Mouse (Mus musculus) midbrain, postnatal 0 days (tissue): ENCODE data around the gene Cisd3. TPM values are rescaled to one million over a fixed set of nuclear protein-coding genes. Genes with fewer than 3 reads are reported as not detected.
"Not testable (repeated sequence)": the region's sequence is repeated elsewhere in the genome, so short reads cannot be mapped to it uniquely, and the experiment has no call there.

ENCODE experiments used
- ATAC-seq: fragments of 200-750 bp; cut with Nextera tagmentation; 2 replicates; pipeline ENCODE4 v1.8.0; 2017; ENCODE audit warnings: moderate number of reproducible peaks, mild to moderate bottlenecking, moderate TSS enrichment, moderate library complexity; ENCODE audit not compliant: low FRiP score
- DNase-seq: peaks from one replicate; pipeline ENCODE4 v3.0.0-alpha.2; 2015; ENCODE audit warnings: low spot score
- H3K27ac ChIP-seq: fragments of 300-500 bp; sonication (generic); 2 replicates; pipeline ENCODE4 v1.5.1; 2014; ENCODE audit warnings: low read depth, mild to moderate bottlenecking, low read length, mixed read lengths
- H3K27me3 ChIP-seq: fragments of 300-500 bp; sonication (generic); 2 replicates; pipeline ENCODE4 v1.6.1; 2014; ENCODE audit warnings: low read length, control low read depth, mixed read lengths; ENCODE audit not compliant: insufficient read depth
- H3K36me3 ChIP-seq: fragments of 300-500 bp; sonication (generic); 2 replicates; pipeline ENCODE4 v1.6.1; 2014; ENCODE audit warnings: low read length, control low read depth, mixed read lengths; ENCODE audit not compliant: insufficient read depth
- H3K4me1 ChIP-seq: fragments of 300-500 bp; sonication (generic); 2 replicates; pipeline ENCODE4 v1.6.1; 2014; ENCODE audit warnings: mild to moderate bottlenecking, control low read depth, antibody characterized with exemption, low read length, mixed read lengths; ENCODE audit not compliant: insufficient read depth
- H3K4me2 ChIP-seq: fragments of 300-500 bp; sonication (generic); 2 replicates; pipeline ENCODE4 v1.6.1; 2014; ENCODE audit warnings: low read depth, mild to moderate bottlenecking, low read length, mixed read lengths; ENCODE audit not compliant: poor library complexity, severe bottlenecking
- H3K4me3 ChIP-seq: fragments of 300-500 bp; sonication (generic); 2 replicates; pipeline ENCODE4 v1.5.1; 2014; ENCODE audit warnings: low read depth, mild to moderate bottlenecking, low read length, moderate library complexity
- H3K9ac ChIP-seq: fragments of 300-500 bp; sonication (generic); replicated peaks from 2 replicates; pipeline ENCODE4 v1.6.1; 2014; ENCODE audit warnings: mild to moderate bottlenecking, low read length, moderate library complexity, mixed read lengths; ENCODE audit not compliant: poor library complexity, severe bottlenecking
- H3K9me3 ChIP-seq: fragments of 300-500 bp; sonication (generic); 2 replicates; pipeline ENCODE4 v1.6.1; 2016; ENCODE audit warnings: low read length, control low read depth
- CTCF ChIP-seq: IDR thresholded peaks from 2 replicates; pipeline ENCODE4 v1.5.1; 2016; ENCODE audit warnings: antibody characterized with exemption, mild to moderate bottlenecking
- WGBS: fragments of 180-500 bp; shearing (Covaris S2); extraction: QIAGEN DNeasy Blood & Tissue Kit; methylation state at CpG from one replicate; pipeline ENCODE4 v1.1.7; 2014; 5-methylcytosine and 5-hydroxymethylcytosine counted together
- polyA plus RNA-seq: library from polyadenylated mRNA; unstranded; fragments of >200 nt; fragmentation: Nextera tagmentation; extraction: Ambion mirVana; gene quantifications from 2 replicates; pipeline ENCODE4 v1.2.1, GENCODE M21; 2015
- total RNA-seq: library from RNA; depleted of rRNA; stranded (reverse); fragments of >200 nt; gene quantifications from 2 replicates; pipeline ENCODE4 v1.2.3, GENCODE M21; 2014

Cisd3 gene
- total and polyA plus RNA-seq, 2 experiments from 2014 or later: 27.0 to 41.5 TPM

GRCm38 (mm10) chr11:97650341-97650740 is 35.3 kb upstream of the Cisd3 start:
- TF ChIP-seq CTCF: no peak
- Histone ChIP-seq H3K27me3 (no peaks in the 10 kb centered on the region), H3K36me3 (no peaks in the 10 kb centered on the region), H3K27ac (no peak overlapping the region), H3K4me3 (no peak overlapping the region), H3K4me1 (no peaks in the 10 kb centered on the region), H3K9me3 (no peaks in the 10 kb centered on the region), H3K4me2 (no peak overlapping the region), H3K9ac (no peak overlapping the region)
- no peak for ATAC-seq
- no peak for DNase-seq
- 53% methylated on average over 5 of the region's 5 CpGs for WGBS

DNA sequence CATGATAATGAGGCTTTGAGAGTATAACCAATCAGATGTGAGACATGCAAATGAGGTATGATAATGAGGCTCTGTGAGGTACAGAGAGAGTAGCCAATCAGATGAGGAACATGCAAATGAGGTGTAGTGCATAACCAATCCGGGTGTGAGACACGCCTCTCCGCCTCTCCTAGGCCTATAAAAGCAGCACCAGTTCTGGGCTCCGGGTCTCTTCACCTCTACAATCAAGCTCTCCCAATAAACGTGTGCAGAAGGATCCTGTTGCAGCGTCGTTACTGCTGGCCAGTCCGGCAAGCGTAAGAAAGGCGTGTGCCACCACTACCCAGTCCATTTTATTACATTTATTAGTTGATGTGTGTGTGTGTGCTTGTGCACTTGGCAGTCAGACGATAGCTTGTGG is 32.2 kb upstream of the Cisd3 start:
- WGBS: 93% methylated on average over 11 of the region's 11 CpGs
- H3K4me1 ChIP-seq, DNase-seq, H3K27ac ChIP-seq, ATAC-seq, H3K4me3 ChIP-seq, H3K27me3 ChIP-seq, H3K9me3 ChIP-seq, H3K9ac ChIP-seq, H3K4me2 ChIP-seq, H3K36me3 ChIP-seq: not testable (repeated sequence)

GRCm38 (mm10) chr11:97654210-97654609 is 31.4 kb upstream of the Cisd3 start:
- WGBS: 95% methylated on average over 2 of the region's 2 CpGs
- no peaks in the 10 kb centered on the region for H3K27me3 ChIP-seq
- H3K27ac ChIP-seq: no peak overlapping the region
- DNase-seq: no peak
- no peaks in the 10 kb centered on the region for H3K9me3 ChIP-seq
- H3K36me3 ChIP-seq: no peaks in the 10 kb centered on the region
- no peaks in the 10 kb centered on the region for H3K4me1 ChIP-seq
- TF ChIP-seq CTCF: no peak
- H3K4me3 ChIP-seq: no peak overlapping the region
- no peak overlapping the region for H3K9ac ChIP-seq
- no peak overlapping the region for H3K4me2 ChIP-seq
- no peak for ATAC-seq

DNA sequence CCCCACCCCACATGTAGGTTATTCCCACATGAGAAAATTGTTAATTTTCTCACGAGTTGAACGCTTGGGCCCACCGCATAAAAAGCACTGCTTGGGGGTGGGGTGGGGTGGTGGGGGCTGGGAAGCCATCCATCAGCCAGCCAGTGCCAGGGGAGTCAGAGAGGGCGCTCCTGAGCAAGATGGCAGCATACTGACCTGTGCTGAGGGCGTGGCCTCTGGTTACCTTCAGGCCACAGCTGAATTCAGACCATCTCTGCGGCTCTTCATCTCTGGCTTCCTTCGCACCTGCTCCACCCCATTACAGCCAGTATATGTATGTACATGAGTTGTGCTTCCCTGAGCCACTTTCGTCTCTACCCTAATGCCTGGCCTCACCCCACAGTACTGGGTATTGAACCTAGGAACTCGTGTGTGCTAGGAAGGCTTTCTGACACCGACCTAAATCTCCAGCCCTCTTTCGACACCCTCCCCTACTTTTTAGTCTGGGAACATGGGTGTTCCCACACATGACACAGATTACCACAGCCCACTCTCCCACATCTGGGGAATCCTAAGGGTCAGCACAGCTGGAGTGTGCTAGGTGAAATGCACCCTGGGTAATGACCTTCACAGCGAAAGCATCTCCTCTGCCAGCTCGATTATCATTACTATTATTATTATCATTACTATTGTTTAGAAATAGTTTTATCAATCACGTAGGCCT is 29.2 kb upstream of the Cisd3 start:
- no peak overlapping the region for H3K9ac ChIP-seq
- H3K9me3 ChIP-seq: no peaks in the 10 kb centered on the region
- peaks cover 4% of the 10 kb centered on the region; the same call in 1 of the 2 replicates for H3K4me1 ChIP-seq
- ATAC-seq (no peak), DNase-seq (no peak)
- no peak for TF ChIP-seq CTCF
- 75% methylated on average over 14 of the region's 14 CpGs for WGBS
- no peak overlapping the region for H3K4me2 ChIP-seq
- H3K4me3 ChIP-seq: no peak overlapping the region
- no peaks in the 10 kb centered on the region for H3K27me3 ChIP-seq
- H3K36me3 ChIP-seq: no peaks in the 10 kb centered on the region
- no peak overlapping the region for H3K27ac ChIP-seq

- DNase-seq (no peak), ATAC-seq (no peak)
- Histone ChIP-seq H3K9ac (no peak overlapping the region), H3K27ac (no peak overlapping the region), H3K4me1 (peaks cover 5% of the 10 kb centered on the region; the same call in 1 of the 2 replicates), H3K36me3 (no peaks in the 10 kb centered on the region), H3K4me2 (no peak overlapping the region), H3K4me3 (no peak overlapping the region), H3K27me3 (peaks cover 6% of the 10 kb centered on the region; the same call in 1 of the 2 replicates), H3K9me3 (no peaks in the 10 kb centered on the region)
- TF ChIP-seq CTCF: no peak
- WGBS: 52% methylated on average over 5 of the region's 6 CpGs
Measured at GRCm38 (mm10) chr11:97657184-97657945, 28.3 kb upstream of the Cisd3 start.

GRCm38 (mm10) chr11:97657967-97658366 is 27.7 kb upstream of the Cisd3 start:
- H3K27me3 ChIP-seq, H3K9ac ChIP-seq, H3K36me3 ChIP-seq, H3K27ac ChIP-seq, H3K4me2 ChIP-seq, H3K4me1 ChIP-seq, ATAC-seq, DNase-seq, H3K9me3 ChIP-seq, H3K4me3 ChIP-seq: not testable (repeated sequence)
- 89% methylated on average over 6 of the region's 6 CpGs for WGBS
